Mouse (Mus musculus) CH12.LX (cell line): Measurements from ENCODE around the gene Tk1.

Source experiments
- CTCF ChIP-seq, 2 experiments: IDR thresholded peaks in 1 of 2; conservative IDR thresholded peaks in 1 of 2; 2 replicates each; pipeline ENCODE4 v1.5.1; 2011 to 2012; ENCODE audit warnings: low read depth in 2 of 2, low read length in 2 of 2, improper control_type of control experiment in 1 of 2, inconsistent platforms in 1 of 2, mild to moderate bottlenecking in 1 of 2, moderate library complexity in 1 of 2
- E2F4 ChIP-seq: IDR thresholded peaks from 2 replicates; pipeline ENCODE4 v1.6.1; 2011; ENCODE audit warnings: low read depth, low read length, improper control_type of control experiment; ENCODE audit not compliant: insufficient replicate concordance
- EP300 ChIP-seq: IDR thresholded peaks from 2 replicates; pipeline ENCODE4 v1.6.1; 2011; ENCODE audit warnings: low read length, improper control_type of control experiment
- GABPA ChIP-seq: IDR thresholded peaks from 2 replicates; pipeline ENCODE4 v1.6.1; 2012; ENCODE audit warnings: low read depth, low read length, improper control_type of control experiment, inconsistent platforms; ENCODE audit not compliant: insufficient replicate concordance
- MAFK ChIP-seq: IDR thresholded peaks from 2 replicates; pipeline ENCODE4 v1.6.1; 2011; ENCODE audit warnings: low read length, improper control_type of control experiment; ENCODE audit not compliant: insufficient replicate concordance
- MAZ ChIP-seq: IDR thresholded peaks from 2 replicates; pipeline ENCODE4 v1.6.1; 2012; ENCODE audit warnings: low read depth, mild to moderate bottlenecking, inconsistent platforms, low read length, improper control_type of control experiment, moderate library complexity
- MXI1 ChIP-seq: IDR thresholded peaks from 2 replicates; pipeline ENCODE4 v1.6.1; 2011; ENCODE audit warnings: mild to moderate bottlenecking, low read depth, low read length, improper control_type of control experiment
- POLR2A ChIP-seq: IDR thresholded peaks from 2 replicates; pipeline ENCODE4 v1.6.1; 2011; ENCODE audit warnings: low read depth, mild to moderate bottlenecking, improper control_type of control experiment, low read length
- POLR2AphosphoS2 ChIP-seq: IDR thresholded peaks from 2 replicates; pipeline ENCODE4 v1.6.1; 2011; ENCODE audit warnings: low read depth, low read length, improper control_type of control experiment
- SMC3 ChIP-seq: IDR thresholded peaks from 2 replicates; pipeline ENCODE4 v1.6.1; 2011; ENCODE audit warnings: low read depth, low read length, improper control_type of control experiment
- TBP ChIP-seq: conservative IDR thresholded peaks from 2 replicates; pipeline ENCODE4 v1.6.1; 2011; ENCODE audit warnings: low read depth, low read length, improper control_type of control experiment
- USF2 ChIP-seq: conservative IDR thresholded peaks from 2 replicates; pipeline ENCODE4 v1.6.1; 2011; ENCODE audit warnings: low read depth, low read length, improper control_type of control experiment
- ZNF384 ChIP-seq: IDR thresholded peaks from 2 replicates; pipeline ENCODE4 v1.6.1; 2012; ENCODE audit warnings: low read depth, low read length, improper control_type of control experiment, inconsistent platforms

DNA sequence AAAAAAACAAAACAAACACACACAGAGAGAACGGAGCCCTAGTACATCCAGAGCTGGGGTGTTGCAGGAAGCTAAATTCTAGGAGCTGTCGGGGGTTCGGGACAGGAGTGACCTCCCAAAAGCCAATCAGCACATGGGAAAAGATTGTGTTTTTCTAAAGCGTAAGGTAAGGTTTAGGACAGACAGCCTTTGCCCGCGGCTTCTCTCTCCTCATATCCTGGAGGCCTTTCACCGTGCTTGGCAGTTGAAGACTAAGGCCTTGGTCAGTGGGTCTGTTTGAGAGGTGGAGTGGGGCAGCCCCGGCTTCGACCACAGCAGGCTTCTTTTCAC is 43.2 kb downstream of the Tk1 start:
- TF ChIP-seq USF2 (no peak), MXI1 (no peak; the same call in 1 of the 2 replicates), MAZ (no peak), CTCF (conservative IDR thresholded peaks at IDR 0.05 in 1 of 2, IDR thresholded peaks at IDR 0.05 in 1 of 2; ENCODE audit: low read depth in 2 of 2, low read length in 2 of 2) (no peak), EP300 (no peak), SMC3 (no peak), POLR2A (no peak), ZNF384 (no peak), MAFK (no peak), POLR2AphosphoS2 (no peak), E2F4 (no peak), TBP (no peak), GABPA (no peak)
